Mouse (Mus musculus): ENCODE measurements around the gene Tdrd9.

Tdrd9 gene

DNA sequence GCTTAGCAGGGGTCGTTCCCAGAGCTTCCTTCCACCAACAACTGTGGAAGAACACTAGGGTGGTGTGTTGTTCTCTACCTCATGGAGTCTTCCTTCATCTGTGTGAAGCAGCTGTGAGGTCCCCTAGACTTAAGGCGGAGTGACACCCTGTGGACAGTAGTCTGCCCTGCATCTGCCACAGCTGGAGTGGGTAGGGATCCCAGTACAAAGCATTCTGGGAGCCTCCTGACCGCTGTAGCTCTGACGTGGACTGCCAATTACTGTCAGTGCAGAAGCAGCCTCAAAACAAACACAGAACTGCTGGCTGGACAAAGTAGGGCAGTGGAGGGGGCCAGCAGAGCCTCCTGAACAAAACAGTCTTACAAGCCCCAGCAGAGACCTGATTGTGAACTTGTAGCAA, 129.7 kb downstream of the Tdrd9 start:
- DNase-seq (ENCODE audit: extremely low spot score, low read depth, low spot score), result no peak

DNA sequence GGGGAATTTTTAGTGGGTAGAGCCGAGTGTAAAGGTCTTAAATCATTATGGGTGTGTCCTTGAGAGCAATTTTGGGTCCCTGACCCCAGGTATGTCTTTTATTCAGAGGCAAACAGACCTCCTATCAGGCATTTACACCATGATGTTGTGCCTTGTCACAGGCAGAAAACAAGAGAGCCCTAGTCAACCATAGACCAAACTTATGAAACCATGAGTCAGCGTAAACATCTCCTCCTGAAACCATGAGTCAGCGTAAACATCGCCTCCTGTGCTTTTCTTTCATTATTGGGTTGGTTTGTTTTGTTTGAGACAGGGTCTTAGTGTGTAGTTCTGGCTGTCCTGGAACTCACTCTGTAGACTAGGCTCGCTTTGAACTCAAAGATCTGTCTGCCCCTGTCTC, 131.8 kb downstream of the Tdrd9 start:
- DNase-seq (ENCODE audit: extremely low spot score, low read depth, low spot score), result no peak

DNA sequence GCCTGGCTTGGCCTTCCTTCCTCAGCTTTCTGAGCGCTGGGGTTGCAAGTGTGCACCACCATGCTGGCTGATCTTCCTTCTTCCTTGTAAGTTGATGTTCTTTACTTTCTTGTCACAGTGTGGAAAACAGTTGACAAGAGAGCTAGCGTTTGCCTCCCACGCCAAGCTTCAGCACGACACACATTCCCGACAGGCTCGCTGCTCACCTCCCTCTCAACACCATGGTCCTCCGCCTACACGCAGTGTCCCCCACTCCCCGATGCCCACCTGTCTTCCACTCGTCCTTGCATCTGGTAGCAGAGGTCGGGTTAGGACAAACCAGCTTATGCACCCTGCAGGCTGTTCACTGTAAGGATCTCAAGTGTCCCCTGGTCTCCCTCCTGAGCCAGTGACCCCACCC, 133.5 kb downstream of the Tdrd9 start:
- DNase-seq (ENCODE audit: extremely low spot score, low read depth, low spot score), result no peak

DNA sequence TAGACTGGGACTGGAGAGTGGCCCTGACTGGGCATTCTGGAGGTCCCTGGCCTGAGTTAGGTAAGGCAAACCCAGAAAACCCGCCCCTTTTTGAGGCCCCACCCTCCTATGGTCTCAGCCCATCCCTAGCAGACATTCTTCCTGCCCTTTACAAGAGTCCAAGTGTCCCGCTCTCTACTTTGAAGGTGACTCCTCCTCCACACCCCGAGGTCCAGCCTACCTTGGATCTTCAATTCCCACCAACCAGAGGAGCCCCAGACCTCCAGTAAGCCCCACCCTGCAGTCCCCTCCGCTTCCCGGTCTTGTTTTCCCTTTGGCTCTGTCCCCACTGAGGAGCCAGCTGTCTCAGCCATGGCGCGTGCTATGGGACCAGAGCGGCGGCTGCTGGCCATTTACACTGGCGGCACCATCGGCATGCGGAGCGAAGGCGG, 135.2 kb downstream of the Tdrd9 start, which contains the start of gene Aspg:
TSS of gene Aspg (plus strand) at position 139 of the 431 bp plus-strand sequence.
- no peak for DNase-seq (ENCODE audit: extremely low spot score, low read depth, low spot score)

DNA sequence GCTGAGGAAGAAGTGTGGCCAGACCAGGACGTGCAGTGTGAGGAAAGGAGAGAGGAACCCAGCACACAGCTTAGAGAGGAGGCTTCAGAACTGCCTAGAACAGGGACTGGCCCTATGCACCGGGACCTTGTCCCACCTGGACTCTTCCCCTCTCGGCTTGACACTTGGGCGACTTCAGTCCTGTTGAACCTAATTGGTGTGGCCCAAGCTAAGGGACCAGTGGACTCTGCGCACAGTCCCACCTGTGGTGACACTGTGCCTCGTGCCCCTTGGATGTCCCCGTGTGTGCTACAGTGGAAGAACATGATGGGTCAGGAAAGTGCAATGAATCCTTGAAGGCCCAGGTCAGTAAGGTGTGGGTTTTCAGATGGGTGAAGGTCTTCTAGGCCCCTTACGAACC, 136.3 kb downstream of the Tdrd9 start:
- no peak for DNase-seq (ENCODE audit: extremely low spot score, low read depth, low spot score)

DNA sequence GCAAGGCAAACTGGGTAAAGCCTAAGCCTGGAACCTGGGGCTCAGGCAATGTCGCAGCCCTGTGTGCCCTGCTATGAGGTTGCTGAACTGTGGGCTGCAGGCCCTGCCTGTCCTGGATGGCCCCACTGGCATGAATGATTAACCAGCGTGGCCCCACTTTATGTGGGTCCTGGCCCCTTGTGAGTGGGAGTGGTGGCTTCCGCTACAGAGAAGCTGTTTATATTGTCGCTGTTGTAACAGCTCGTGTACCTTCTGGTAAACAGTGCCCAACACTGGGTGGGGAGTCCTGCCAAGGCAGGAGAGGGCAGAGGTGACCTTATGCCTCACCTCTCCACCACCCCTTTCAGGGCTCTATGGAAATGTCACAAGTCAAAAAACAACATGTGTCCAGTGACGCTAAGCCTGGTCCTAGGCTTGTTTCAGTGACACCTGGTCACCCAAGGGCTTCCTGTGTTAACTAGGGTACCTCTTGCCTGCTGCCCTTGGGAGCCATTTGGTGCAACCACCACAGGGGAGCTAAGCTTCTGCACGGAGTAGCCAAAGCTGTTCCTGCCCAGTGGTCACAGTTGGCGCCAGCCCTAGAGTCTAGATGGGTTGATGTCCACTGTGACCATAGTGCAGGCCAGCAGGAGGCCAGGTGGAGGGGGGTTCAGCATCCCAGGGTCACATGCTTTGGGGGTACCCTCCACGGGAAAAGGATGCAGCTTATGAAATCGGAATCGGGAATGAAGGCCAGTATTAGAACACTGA, 137.5 kb downstream of the Tdrd9 start:
- no peak for DNase-seq (ENCODE audit: extremely low spot score, low read depth, low spot score)

DNA sequence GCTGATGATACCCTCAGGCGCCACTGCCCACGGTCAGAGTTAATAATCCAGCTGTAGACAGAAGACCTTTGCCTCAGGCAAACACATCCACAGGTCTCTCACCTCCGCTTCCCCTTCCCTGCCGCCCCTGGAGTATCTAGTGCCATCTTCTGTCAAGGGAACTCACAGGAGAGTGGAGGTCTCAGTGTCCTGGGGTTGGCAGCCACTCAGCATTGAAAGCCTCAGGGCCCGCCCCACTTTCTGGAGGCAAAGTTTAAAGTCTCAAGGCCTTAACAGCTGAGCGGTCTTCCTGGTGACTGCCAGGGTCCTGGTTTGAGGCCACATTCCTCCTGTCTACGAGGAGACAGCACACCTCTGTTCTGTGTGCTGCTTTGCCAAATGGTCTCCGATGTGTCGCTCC, 138.3 kb downstream of the Tdrd9 start:
- DNase-seq (ENCODE audit: extremely low spot score, low read depth, low spot score), result no peak

DNA sequence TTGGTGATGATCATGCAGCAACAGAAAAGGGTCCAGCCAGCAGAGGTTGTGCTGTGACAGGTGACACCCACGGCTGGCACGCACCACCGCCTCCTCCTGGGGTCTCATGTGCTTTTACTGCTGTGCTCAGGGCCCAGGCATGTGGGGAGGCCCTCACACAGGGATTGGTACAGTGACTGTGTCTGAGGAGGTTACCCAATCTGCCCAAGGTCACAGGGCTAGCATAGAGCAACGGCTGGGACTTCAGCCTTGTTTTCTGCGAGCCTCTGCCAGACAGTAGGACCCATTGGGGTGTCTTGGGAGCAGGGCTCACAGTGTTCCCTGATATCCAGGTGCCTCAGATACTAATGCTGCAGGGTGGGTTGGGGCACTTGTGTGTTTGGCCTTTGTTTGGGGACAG, 140.0 kb downstream of the Tdrd9 start:
- DNase-seq (ENCODE audit: extremely low spot score, low read depth, low spot score), result no peak

DNA sequence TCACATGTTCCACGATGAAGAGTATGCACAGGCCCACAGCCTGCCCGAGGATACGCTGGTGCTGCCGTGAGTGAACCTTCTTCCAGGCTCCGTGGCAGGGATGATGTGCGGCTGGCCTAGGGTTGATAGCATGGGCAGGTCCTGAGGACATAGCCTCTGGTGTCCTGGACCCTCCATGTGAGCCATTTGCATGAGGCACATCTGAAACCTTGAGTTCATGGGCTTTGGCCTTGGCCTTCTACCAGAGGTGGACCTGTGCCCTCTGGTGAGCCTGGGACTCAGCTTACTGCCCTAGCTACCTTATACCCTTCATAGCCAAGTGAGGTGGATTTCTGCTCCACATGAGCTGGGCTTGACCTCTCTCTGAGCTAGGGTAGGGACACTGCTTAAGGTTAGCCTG, 140.9 kb downstream of the Tdrd9 start:
- no peak for DNase-seq (ENCODE audit: extremely low spot score, low read depth, low spot score)

DNA sequence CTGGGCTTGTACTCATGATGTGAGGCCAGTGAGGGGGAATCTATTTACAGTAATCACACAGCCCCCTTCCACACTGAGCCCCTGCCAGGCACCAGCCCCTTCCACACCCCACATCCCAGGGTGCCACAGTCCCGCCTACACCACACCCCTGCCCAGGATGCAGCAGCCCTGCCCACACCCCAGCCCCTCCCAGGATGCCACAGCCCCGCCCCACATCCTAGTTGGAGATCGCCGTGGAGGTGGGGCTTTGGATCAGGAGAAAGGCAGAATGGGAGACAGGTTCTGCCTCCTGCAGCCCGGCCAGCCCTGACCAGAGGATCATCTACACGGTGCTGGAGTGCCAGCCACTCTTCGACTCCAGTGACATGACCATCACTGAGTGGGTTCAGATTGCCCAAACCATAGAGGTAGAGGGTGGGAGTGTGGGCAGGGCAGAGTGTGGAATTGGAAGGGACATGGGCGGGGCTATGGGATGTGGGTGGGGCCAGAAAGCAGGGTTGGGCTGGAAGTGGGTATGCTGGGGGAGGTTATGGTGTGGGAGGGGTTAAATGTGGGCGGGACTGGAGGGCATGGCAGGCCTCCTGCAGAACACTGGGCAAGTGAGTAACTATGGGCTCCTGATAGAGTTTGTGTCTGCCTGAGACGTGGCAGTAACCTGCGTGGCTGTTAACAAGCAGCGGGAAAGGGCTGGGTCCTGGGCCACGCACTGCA, 141.5 kb downstream of the Tdrd9 start:
- no peak for DNase-seq (ENCODE audit: extremely low spot score, low read depth, low spot score)

DNA sequence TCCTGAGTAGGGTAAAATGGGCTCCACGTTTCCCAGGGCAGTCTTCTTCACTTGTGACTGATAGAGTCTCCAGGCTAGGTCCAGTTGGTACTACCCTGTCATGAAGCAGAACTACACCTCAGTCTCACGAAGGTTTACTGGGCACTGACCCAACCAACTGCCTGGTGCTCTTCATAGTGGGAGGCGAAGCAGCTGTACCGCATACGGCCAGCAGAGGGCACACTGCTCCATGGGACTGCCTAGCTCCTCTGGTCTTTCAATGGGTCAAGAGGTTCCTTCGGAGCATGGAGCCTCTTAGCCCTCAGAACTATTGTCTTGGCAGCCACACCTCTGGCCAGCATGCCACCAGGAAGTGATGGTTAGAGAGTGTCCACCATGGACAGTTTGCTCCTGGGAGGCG, 142.4 kb downstream of the Tdrd9 start:
- peak; percentile 37 for DNase-seq (ENCODE audit: extremely low spot score, low read depth, low spot score)

DNA sequence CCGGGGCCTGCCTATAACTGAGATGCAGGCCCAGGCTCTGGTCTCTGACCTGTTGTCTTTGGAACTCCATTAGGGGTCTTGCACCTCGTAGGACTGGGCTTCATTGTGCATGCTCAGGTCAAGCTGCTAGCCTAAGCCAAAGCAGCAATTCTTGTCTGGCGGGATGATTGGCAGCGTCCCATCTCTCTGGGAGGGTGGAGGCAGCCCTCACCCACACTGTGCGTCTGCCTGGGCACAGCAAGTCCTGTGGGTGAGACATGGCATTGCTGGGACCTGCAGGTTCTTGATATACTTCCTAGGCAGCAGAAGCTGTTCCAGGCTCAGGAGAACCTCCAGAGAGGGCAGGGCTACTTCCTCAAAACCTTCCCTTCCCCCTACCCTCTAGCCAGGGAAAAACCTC, 145.6 kb downstream of the Tdrd9 start:
- no peak for DNase-seq (ENCODE audit: extremely low spot score, low read depth, low spot score)

DNA sequence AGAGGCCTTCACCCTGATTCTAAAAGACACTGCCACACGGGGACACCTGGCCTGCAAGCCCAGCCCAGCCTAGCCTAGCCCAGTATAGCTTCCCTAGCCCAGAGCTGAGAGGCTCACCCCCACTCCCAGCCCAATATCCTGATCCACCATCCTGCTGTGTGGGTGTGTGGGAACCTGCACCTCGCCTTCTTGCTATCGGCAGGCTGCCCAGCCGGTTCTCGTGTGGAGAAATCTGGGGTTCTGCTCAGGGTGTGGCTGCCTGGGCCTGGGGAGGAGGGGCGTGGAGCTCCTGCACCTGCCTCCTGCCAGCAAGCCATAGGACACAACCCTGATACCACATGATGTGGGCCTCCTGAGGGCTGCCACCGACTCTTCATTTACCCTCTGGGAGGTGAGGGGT, 146.3 kb downstream of the Tdrd9 start:
- no peak for DNase-seq (ENCODE audit: extremely low spot score, low read depth, low spot score)

Data from hindlimb bud, embryonic 11.5 days (tissue).